Mouse (Mus musculus): ENCODE data around the gene C130074G19Rik. TPM values are rescaled to one million over a fixed set of nuclear protein-coding genes. Genes with fewer than 3 reads are reported as not detected.
A peak's percentile ranks its signal among the peaks of the same experiment; 100 is the strongest.

C130074G19Rik gene
- total RNA-seq, 2 experiments from 2014 or later: 31.8 to 32.5 TPM

GRCm38 (mm10) chr1:184877306-184877705, 5.7 kb downstream of the C130074G19Rik start:
- no peak for DNase-seq (ENCODE audit: low spot score in 2 of 2)

DNA sequence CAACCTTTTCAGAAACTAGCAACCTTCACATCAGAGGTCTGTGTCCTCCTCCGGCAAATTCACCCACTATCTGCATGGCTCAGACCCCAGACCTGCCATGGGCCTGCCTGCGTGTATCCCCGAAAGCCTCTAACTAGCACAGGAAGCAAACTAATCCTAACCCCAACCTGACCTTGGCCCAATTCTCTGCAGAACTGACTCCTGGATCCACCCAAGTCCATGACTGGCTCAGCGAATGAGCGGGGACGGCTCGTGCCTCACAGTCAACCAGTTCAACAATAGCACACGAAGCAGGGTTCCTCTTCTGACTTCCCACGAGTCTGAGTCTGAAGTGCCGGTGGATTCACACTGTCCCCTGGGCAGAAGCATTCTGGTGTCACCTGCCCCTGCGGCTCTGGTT, 9.1 kb downstream of the C130074G19Rik start:
- no peak for DNase-seq (ENCODE audit: low spot score in 2 of 2)

DNA sequence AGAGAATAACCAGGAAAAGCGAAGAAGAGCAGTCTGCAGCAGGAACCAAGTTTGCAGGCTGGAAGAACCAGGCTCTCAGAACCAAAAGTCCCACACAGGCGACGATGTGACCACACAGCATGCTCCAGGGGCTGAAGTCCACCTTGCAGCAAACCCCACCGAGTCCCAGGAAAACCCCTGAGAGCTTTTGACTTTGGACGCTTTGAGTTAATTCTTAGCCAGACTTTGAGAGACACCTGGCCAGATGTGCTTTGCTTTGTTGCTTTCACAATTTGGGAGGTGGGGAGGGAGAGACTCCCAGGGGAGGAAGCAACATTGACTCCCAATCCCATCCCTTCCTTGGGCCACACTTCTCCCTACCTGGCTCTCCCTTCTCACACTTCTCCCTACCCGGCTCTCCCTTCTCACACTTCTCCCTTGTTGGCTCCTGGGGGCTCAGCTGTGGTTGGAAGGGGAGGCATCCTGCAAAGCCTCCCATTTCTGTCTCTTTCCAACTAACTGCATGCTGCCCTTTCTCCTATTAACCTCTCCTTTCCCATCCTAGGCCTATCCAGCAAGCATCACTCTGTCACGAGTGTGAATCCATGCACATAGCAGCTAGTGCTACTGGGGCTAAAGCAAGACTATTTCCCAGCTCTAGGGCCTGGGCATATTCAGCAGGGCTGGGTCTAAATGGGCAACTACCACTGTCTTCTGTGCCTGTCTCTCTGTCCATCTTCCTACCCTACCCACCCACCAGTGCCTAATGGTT, 10.8 kb downstream of the C130074G19Rik start:
- no peak for DNase-seq (ENCODE audit: low spot score in 2 of 2)

- no peak for DNase-seq (ENCODE audit: low spot score in 2 of 2)
Measured at GRCm38 (mm10) chr1:184871506-184871905, 11.5 kb downstream of the C130074G19Rik start.

- no peak for DNase-seq (ENCODE audit: low spot score in 2 of 2)
Measured at GRCm38 (mm10) chr1:184870646-184871385, 12.2 kb downstream of the C130074G19Rik start.

DNA sequence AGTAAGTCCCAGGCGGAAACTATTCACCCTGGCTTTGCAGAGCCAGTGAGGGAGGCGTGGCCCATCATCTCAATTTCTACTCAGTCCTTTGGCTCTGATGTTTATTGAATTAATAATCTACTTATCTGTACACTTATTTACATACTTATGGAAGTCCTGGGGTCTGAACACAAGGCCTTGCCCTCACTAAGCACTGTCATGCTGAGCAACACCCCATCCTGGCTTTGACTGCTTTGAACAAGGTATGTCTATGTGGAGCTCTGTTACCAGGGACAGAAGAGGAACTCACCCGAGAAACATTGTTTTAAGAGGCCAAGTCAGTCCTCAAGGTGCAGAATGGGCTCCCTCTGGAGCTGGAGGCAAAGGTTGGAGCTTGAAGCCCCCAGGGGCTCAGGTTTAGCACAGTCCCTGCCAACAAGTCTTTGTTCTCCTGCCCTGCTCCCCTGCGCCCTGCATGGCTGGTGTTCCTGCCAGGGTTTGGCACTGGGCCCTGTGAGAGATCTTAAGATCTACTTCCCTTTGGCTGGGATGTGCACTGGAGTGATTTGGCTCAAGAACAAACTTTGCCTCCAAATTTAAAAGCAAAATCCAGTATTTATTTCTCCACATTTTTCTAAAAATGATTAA, 13.0 kb downstream of the C130074G19Rik start:
- no peak for DNase-seq (ENCODE audit: low spot score in 2 of 2)

- no peak for DNase-seq (ENCODE audit: low spot score in 2 of 2)
Measured at GRCm38 (mm10) chr1:184867640-184868120, 15.3 kb downstream of the C130074G19Rik start.

- DNase-seq (ENCODE audit: low spot score in 2 of 2): no peak
Measured at GRCm38 (mm10) chr1:184864381-184864801, 18.6 kb downstream of the C130074G19Rik start.

GRCm38 (mm10) chr1:184862636-184863035, 20.4 kb downstream of the C130074G19Rik start:
- DNase-seq (ENCODE audit: low spot score in 2 of 2): no peak

- no peak for DNase-seq (ENCODE audit: low spot score in 2 of 2)
Measured at GRCm38 (mm10) chr1:184861551-184861950, 21.5 kb downstream of the C130074G19Rik start.

- no peak for DNase-seq (ENCODE audit: low spot score in 2 of 2)
Measured at GRCm38 (mm10) chr1:184860276-184860675, 22.7 kb downstream of the C130074G19Rik start.

- DNase-seq (ENCODE audit: low spot score in 2 of 2): no peak
Measured at GRCm38 (mm10) chr1:184858253-184858652, 24.8 kb downstream of the C130074G19Rik start.

GRCm38 (mm10) chr1:184857216-184857615, 25.8 kb downstream of the C130074G19Rik start:
- DNase-seq (ENCODE audit: low spot score in 2 of 2): no peak

GRCm38 (mm10) chr1:184853922-184854321, 29.1 kb downstream of the C130074G19Rik start:
- no peak for DNase-seq (ENCODE audit: low spot score in 2 of 2)

- peak; percentile 25 to 54 for DNase-seq (ENCODE audit: low spot score in 2 of 2)
Measured at GRCm38 (mm10) chr1:184853339-184853738, 29.7 kb downstream of the C130074G19Rik start.

DNA sequence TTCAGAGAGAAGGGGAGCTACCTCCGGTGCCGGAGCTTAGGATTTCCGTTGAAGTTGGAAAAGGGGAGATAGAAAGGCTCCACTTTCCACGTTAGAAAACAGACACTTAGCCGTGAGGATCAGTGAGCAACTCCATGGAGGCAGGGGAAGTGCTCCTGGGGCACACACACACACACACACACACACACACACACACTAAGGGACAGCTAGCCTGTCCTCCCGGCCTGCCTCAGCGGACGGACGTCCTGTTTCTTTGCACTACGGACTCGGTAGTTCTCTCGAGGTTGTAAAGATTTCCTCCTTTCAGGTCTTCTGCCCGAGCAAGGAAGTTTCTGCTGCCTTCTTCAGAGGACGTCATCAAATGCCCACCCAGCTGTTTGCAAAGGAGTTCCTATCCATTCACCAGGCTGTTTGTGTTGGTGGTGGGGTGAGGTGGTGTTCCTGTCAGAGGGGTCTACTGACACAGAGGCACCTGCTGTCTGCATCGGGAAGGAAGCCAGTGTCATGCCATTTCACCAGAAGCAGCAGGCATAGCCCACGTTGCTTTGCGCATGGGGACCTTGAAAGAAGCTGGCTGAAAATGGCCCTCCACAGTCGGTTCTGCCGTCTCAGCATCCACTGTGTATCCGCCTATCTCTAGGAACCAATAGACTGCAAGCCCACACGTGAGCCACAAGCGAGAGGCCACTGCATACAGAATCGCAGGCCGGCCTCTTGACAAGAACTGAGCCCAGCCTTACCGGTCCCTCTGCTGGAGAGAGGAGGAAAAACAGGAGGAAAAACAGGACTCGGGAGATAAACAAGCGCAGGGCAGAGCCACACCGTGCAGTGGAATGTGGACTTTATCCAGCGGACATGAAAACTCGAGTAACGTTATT, 31.0 kb downstream of the C130074G19Rik start:
- peak; percentile 22 to 66 for DNase-seq (ENCODE audit: low spot score in 2 of 2)

- no peak for DNase-seq (ENCODE audit: low spot score in 2 of 2)
Measured at GRCm38 (mm10) chr1:184851166-184851565, 31.9 kb downstream of the C130074G19Rik start.

- DNase-seq (ENCODE audit: low spot score in 2 of 2): no peak
Measured at GRCm38 (mm10) chr1:184846973-184847372, 36.0 kb downstream of the C130074G19Rik start.

DNA sequence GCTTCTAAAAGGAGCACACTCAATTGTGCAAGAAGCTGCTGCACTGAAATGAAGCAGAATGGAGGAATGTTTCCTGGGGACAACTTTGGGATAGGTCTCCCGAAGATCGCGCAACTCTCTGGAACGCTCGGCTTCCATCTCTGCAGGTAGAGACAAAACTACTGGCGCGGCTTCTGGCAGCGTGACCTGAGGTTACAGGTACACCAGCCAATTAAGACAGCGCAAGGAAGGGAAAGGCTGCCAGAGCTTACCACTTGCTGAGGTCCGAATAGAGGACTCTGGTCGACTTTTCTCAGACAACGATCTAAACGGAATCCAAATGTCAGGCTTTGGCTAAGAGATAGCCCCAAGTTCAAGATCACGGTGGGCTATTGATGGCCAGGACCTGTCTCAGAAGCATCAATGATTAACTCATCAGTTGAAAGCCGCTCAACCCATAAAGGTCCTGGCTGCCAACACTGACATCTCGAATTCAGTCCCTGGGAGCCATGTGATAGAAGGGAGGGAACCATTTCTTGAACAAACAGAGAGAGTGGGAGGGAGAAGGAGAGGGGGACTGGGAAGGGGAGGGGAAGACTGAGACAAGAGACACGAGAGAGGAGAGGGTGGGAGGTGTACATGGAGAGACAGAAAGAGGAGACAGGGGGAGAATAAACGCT, 36.8 kb downstream of the C130074G19Rik start, which contains the start of gene Marc2:
Marc2 (minus strand) TSS at position 360 of the 659 bp plus-strand sequence.
- DNase-seq (ENCODE audit: low spot score in 2 of 2): no peak

All from adrenal gland, postnatal 4 days (tissue).